Mouse (Mus musculus) liver, postnatal 0 days (tissue): ENCODE measurements around the gene Xpnpep1. TPM values are rescaled to one million over a fixed set of nuclear protein-coding genes. Genes with fewer than 3 reads are reported as not detected.

Experiments used
- ATAC-seq: fragments of 200-750 bp; cut with Nextera tagmentation; 2 replicates; pipeline ENCODE4 v1.8.0; 2017; ENCODE audit warnings: mild to moderate bottlenecking, moderate library complexity
- DNase-seq: peaks from one replicate; pipeline ENCODE4 v3.0.0-alpha.2; 2016
- H3K27ac ChIP-seq: fragments of 300-500 bp; sonication (generic); 2 replicates; pipeline ENCODE4 v1.5.1; 2014; ENCODE audit warnings: antibody characterized with exemption, moderate library complexity, mild to moderate bottlenecking, low read depth
- H3K27me3 ChIP-seq: fragments of 300-500 bp; sonication (generic); 2 replicates; pipeline ENCODE4 v1.6.1; 2014; ENCODE audit warnings: low read length, control low read depth, mixed read lengths; ENCODE audit not compliant: insufficient read depth
- H3K36me3 ChIP-seq: fragments of 300-500 bp; sonication (generic); replicated peaks from 2 replicates; pipeline ENCODE4 v1.6.1; 2014; ENCODE audit warnings: mild to moderate bottlenecking, control low read depth, low read length, moderate library complexity, mixed read lengths; ENCODE audit not compliant: insufficient read depth
- H3K4me1 ChIP-seq: fragments of 300-500 bp; sonication (generic); 2 replicates; pipeline ENCODE4 v1.6.1; 2014; ENCODE audit warnings: antibody characterized with exemption, mild to moderate bottlenecking, control low read depth; ENCODE audit not compliant: insufficient read depth
- H3K4me2 ChIP-seq: fragments of 300-500 bp; sonication (generic); 2 replicates; pipeline ENCODE4 v1.6.1; 2014; ENCODE audit warnings: low read depth, mild to moderate bottlenecking, low read length, moderate library complexity, mixed read lengths
- H3K4me3 ChIP-seq: fragments of 300-500 bp; sonication (generic); 2 replicates; pipeline ENCODE4 v1.5.1; 2014; ENCODE audit warnings: low read depth, low read length
- H3K9ac ChIP-seq: fragments of 300-500 bp; sonication (generic); replicated peaks from 2 replicates; pipeline ENCODE4 v1.6.1; 2014; ENCODE audit warnings: mild to moderate bottlenecking, moderate library complexity
- H3K9me3 ChIP-seq: fragments of 300-500 bp; sonication (generic); 2 replicates; pipeline ENCODE4 v1.6.1; 2016; ENCODE audit warnings: mild to moderate bottlenecking, control low read depth, low read length, mixed read lengths
- CTCF ChIP-seq: sonication (generic); IDR thresholded peaks from 2 replicates; pipeline ENCODE4 v1.5.1; 2016; ENCODE audit warnings: antibody characterized with exemption, low read depth
- EP300 ChIP-seq: IDR thresholded peaks from 2 replicates; pipeline ENCODE4 v1.6.1; 2016; ENCODE audit warnings: antibody characterized with exemption, low read depth, mild to moderate bottlenecking
- WGBS: fragments of 180-500 bp; shearing (Covaris S2); extraction: QIAGEN DNeasy Blood & Tissue Kit; methylation state at CpG from one replicate; pipeline ENCODE4 v1.1.7; 2014; ENCODE audit not compliant: insufficient replicate concordance; 5-methylcytosine and 5-hydroxymethylcytosine counted together
- polyA plus RNA-seq: library from polyadenylated mRNA; unstranded; fragments of >200 nt; fragmentation: Nextera tagmentation; extraction: Ambion mirVana; gene quantifications from 2 replicates; pipeline ENCODE4 v1.2.1, GENCODE M21; 2015

Xpnpep1 gene
- polyA plus RNA-seq, 1 experiment from 2014 or later: 62.0 TPM

- Histone ChIP-seq H3K27ac (0 out of 2 replicates have a peak overlapping the region, but pooled peaks have one; percentile 49), H3K9ac (no peak overlapping the region), H3K4me1 (no peaks in the 10 kb centered on the region; the same call in 1 of the 2 replicates), H3K9me3 (no peaks in the 10 kb centered on the region), H3K4me3 (no peak overlapping the region), H3K4me2 (0 out of 2 replicates have a peak overlapping the region, but pooled peaks have one; percentile 24), H3K27me3 (no peaks in the 10 kb centered on the region), H3K36me3 (no peaks in the 10 kb centered on the region)
- ATAC-seq: no peak
- no peak for DNase-seq
- TF ChIP-seq EP300 (no peak), CTCF (no peak)
- WGBS: 90% methylated on average over 18 of the region's 18 CpGs
These were observed 11.4 kb upstream of the Xpnpep1 start for GRCm38 (mm10) chr19:53051288-53051985.

- DNase-seq (peak; percentile 48), ATAC-seq (no peak)
- TF ChIP-seq EP300 (no peak), CTCF (peak; percentile 74)
- Histone ChIP-seq H3K9ac (no peak overlapping the region), H3K27ac (no peak overlapping the region), H3K9me3 (no peaks in the 10 kb centered on the region), H3K27me3 (no peaks in the 10 kb centered on the region), H3K4me3 (no peak overlapping the region), H3K4me2 (no peak overlapping the region), H3K36me3 (no peaks in the 10 kb centered on the region), H3K4me1 (no peaks in the 10 kb centered on the region; the same call in 1 of the 2 replicates)
- WGBS: 76% methylated on average over 3 of the region's 3 CpGs
These were observed 10.1 kb upstream of the Xpnpep1 start for GRCm38 (mm10) chr19:53050100-53050499.

DNA sequence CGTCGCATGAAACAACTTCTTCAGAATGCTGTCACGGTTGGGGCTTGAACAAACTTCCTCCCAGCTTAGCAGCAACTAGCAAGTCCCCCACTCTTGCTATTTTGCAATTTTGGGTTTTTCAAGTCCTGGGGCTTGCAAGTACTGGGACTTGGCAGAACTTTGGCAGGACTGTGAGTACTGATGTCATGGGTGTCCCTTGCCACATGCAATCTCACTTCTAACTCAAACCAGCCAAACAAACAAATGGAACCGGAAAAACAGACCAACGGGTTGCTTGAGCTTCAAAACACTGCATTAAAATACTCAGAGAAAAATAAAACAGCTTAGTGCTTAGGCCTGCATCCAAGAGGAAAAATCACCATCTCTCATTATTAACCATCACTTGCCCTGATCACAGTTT is 7.2 kb upstream of the Xpnpep1 start:
- peak; percentile 73 for ATAC-seq
- no peak overlapping the region for H3K4me3 ChIP-seq
- WGBS: 70% methylated on average over 5 of the region's 5 CpGs

DNA sequence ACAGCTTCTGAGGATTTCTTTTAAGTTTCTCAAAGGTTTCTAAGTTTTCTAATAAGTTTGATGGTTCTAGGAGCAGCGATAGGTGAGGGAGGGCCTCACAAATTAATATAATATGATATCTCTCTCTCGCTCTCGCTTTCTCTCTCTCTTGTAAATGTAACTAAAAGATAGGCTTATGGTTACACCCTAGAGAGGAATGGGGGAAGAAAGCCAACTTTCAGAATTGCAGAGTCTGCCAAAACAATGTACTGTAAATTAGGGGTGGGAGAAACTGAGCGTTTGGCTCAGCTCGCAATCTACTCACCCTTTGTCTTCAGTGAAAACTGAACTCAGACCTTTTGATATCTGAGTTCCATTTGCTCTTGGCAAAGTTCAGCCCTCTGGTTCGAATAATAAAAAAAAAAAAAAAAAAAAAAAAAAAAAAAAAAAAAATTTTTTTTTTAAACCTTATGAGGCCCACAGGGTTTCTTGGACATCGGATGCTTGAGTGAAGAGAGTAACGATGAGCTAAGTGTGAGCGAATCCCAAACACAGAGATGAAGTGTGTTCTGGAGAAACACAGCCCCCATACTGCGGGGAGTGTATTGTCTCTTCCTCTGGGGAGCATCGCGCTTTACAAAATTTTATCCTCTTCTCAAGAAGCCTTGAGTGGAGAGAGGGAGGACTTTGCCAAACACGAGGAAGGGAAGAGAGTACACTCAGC is 3.6 kb upstream of the Xpnpep1 start:
- Histone ChIP-seq H3K27ac (no peak overlapping the region), H3K4me2 (no peak overlapping the region), H3K27me3 (no peaks in the 10 kb centered on the region), H3K9ac (no peak overlapping the region), H3K4me3 (no peak overlapping the region), H3K9me3 (no peaks in the 10 kb centered on the region), H3K4me1 (0 out of 2 replicates have a peak, but pooled peaks cover 5% of the 10 kb centered on the region), H3K36me3 (no peaks in the 10 kb centered on the region)
- ATAC-seq (no peak), DNase-seq (no peak)
- TF ChIP-seq CTCF: no peak
- no peak for TF ChIP-seq EP300
- 71% methylated on average over 13 of the region's 13 CpGs for WGBS

More for the DNA sequence above, 7.2 kb upstream of the Xpnpep1 start:
- no peaks in the 10 kb centered on the region for H3K27me3 ChIP-seq
- 0 out of 2 replicates have a peak, but pooled peaks cover 5% of the 10 kb centered on the region for H3K4me1 ChIP-seq
- TF ChIP-seq CTCF (no peak), EP300 (peak; percentile 27; the same call in 1 of the 2 replicates)
- DNase-seq: peak; percentile 28
- H3K27ac ChIP-seq: no peak overlapping the region
- H3K4me2 ChIP-seq: no peak overlapping the region
- H3K9ac ChIP-seq: no peak overlapping the region
- no peaks in the 10 kb centered on the region for H3K36me3 ChIP-seq
- no peaks in the 10 kb centered on the region for H3K9me3 ChIP-seq

GRCm38 (mm10) chr19:53041570-53041969 is 1.6 kb upstream of the Xpnpep1 start:
- 48% methylated on average over 4 of the region's 4 CpGs for WGBS
- Histone ChIP-seq H3K27ac (no peak overlapping the region), H3K27me3 (no peaks in the 10 kb centered on the region), H3K4me1 (peaks cover 18% of the 10 kb centered on the region), H3K4me2 (no peak overlapping the region), H3K9me3 (no peaks in the 10 kb centered on the region), H3K9ac (no peak overlapping the region), H3K4me3 (no peak overlapping the region), H3K36me3 (no peaks in the 10 kb centered on the region)
- TF ChIP-seq CTCF (no peak), EP300 (no peak)
- no peak for ATAC-seq
- no peak for DNase-seq

- Histone ChIP-seq H3K36me3 (no peaks in the 10 kb centered on the region), H3K4me2 (no peak overlapping the region), H3K27me3 (no peaks in the 10 kb centered on the region), H3K4me3 (no peak overlapping the region), H3K9ac (no peak overlapping the region), H3K9me3 (no peaks in the 10 kb centered on the region), H3K27ac (no peak overlapping the region), H3K4me1 (peaks cover 18% of the 10 kb centered on the region)
- ATAC-seq (no peak), DNase-seq (no peak)
- no peak for TF ChIP-seq EP300
- no peak for TF ChIP-seq CTCF
- WGBS: 83% methylated on average over 5 of the region's 5 CpGs
These were observed 1.1 kb upstream of the Xpnpep1 start for GRCm38 (mm10) chr19:53041133-53041510.
